Mouse (Mus musculus) mature B cell (primary cell): ENCODE results near the gene Slc13a5.

ENCODE experiments used
- in situ Hi-C: fragments of 300-500 bp; cut with MboI; formaldehyde crosslinking; loops from 2 replicates; pipeline ENCODE4 v1.14.3; 2019

The Slc13a5 gene

GRCm38 (mm10) chr11:72266960-72267560, at the start of gene Slc13a5:
Slc13a5 (minus strand) TSS chr11:72267222.
- in situ Hi-C loops = no loop called here

- in situ Hi-C loops = no loop called here
Measured at GRCm38 (mm10) chr11:72314151-72314895, 47.3 kb upstream of the Slc13a5 start, which contains the start of gene Fbxo39. Fbxo39 (plus strand) TSS chr11:72314444.

GRCm38 (mm10) chr11:72311355-72312001, 44.5 kb upstream of the Slc13a5 start:
- in situ Hi-C loops = no loop called here

GRCm38 (mm10) chr11:72310491-72310890, 43.5 kb upstream of the Slc13a5 start:
- in situ Hi-C loops = no loop called here

GRCm38 (mm10) chr11:72308982-72309381, 42.0 kb upstream of the Slc13a5 start:
- in situ Hi-C loops = no loop called here

GRCm38 (mm10) chr11:72307461-72307860, 40.4 kb upstream of the Slc13a5 start:
- in situ Hi-C loops = no loop called here

GRCm38 (mm10) chr11:72302230-72302629, 35.2 kb upstream of the Slc13a5 start:
- in situ Hi-C loops = no loop called here

- in situ Hi-C loops = no loop called here
Measured at GRCm38 (mm10) chr11:72301334-72301733, 34.3 kb upstream of the Slc13a5 start, which contains the start of gene Xaf1. Xaf1 (plus strand) TSS chr11:72301629.

- in situ Hi-C loops = no loop called here
Measured at GRCm38 (mm10) chr11:72293116-72293515, 26.1 kb upstream of the Slc13a5 start.

GRCm38 (mm10) chr11:72287543-72287942, 20.5 kb upstream of the Slc13a5 start:
- in situ Hi-C loops = no loop called here

- in situ Hi-C loops = no loop called here
Measured at GRCm38 (mm10) chr11:72287126-72287525, 20.1 kb upstream of the Slc13a5 start.

GRCm38 (mm10) chr11:72286651-72287050, 19.6 kb upstream of the Slc13a5 start:
- in situ Hi-C loops = no loop called here

GRCm38 (mm10) chr11:72285971-72286480, 19.0 kb upstream of the Slc13a5 start:
- in situ Hi-C loops = no loop called here

GRCm38 (mm10) chr11:72284532-72285182, 17.6 kb upstream of the Slc13a5 start:
- in situ Hi-C loops = no loop called here

GRCm38 (mm10) chr11:72283486-72284224, 16.6 kb upstream of the Slc13a5 start:
- in situ Hi-C loops = no loop called here

- in situ Hi-C loops = no loop called here
Measured at GRCm38 (mm10) chr11:72281852-72282400, 14.9 kb upstream of the Slc13a5 start.

- in situ Hi-C loops = no loop called here
Measured at GRCm38 (mm10) chr11:72281143-72281851, 14.3 kb upstream of the Slc13a5 start.

GRCm38 (mm10) chr11:72273341-72273740, 6.3 kb upstream of the Slc13a5 start:
- in situ Hi-C loops = no loop called here

GRCm38 (mm10) chr11:72271761-72272160, 4.7 kb upstream of the Slc13a5 start:
- in situ Hi-C loops = no loop called here

GRCm38 (mm10) chr11:72266207-72266959, 639 bp downstream of the Slc13a5 start:
- in situ Hi-C loops = no loop called here
